Mouse (Mus musculus) ES-Bruce4 (cell line): Measurements from ENCODE around the gene Gm28635. TPM values are rescaled to one million over a fixed set of nuclear protein-coding genes. Genes with fewer than 3 reads are reported as not detected.

Experiments used
- H3K27ac ChIP-seq: 2 replicates; pipeline ENCODE4 v1.5.1; 2012; ENCODE audit warnings: low read length, inconsistent platforms; ENCODE audit not compliant: insufficient read depth
- H3K27me3 ChIP-seq: 2 replicates; pipeline ENCODE4 v1.6.1; 2012; ENCODE audit warnings: mild to moderate bottlenecking, low read length, inconsistent platforms; ENCODE audit not compliant: control insufficient read depth, poor library complexity, insufficient read depth, severe bottlenecking
- H3K36me3 ChIP-seq: 2 replicates; pipeline ENCODE4 v1.6.1; 2012; ENCODE audit warnings: inconsistent platforms, mild to moderate bottlenecking, low read length, moderate library complexity; ENCODE audit not compliant: control insufficient read depth, poor library complexity, insufficient read depth, severe bottlenecking
- H3K4me1 ChIP-seq: one replicate; pipeline ENCODE4 v1.8.1; 2011; ENCODE audit warnings: low read length; ENCODE audit not compliant: control insufficient read depth, insufficient read depth
- H3K4me3 ChIP-seq: 2 replicates; pipeline ENCODE4 v1.5.1; 2011; ENCODE audit warnings: low read depth, mild to moderate bottlenecking, low read length
- H3K9ac ChIP-seq: 2 replicates; pipeline ENCODE4 v1.6.1; 2012; ENCODE audit warnings: low read depth, mild to moderate bottlenecking, inconsistent platforms; ENCODE audit not compliant: poor library complexity, severe bottlenecking
- H3K9me3 ChIP-seq: replicated peaks from 2 replicates; pipeline ENCODE4 v1.6.1; 2012; ENCODE audit warnings: mild to moderate bottlenecking, low read length, inconsistent platforms; ENCODE audit not compliant: control insufficient read depth, poor library complexity, insufficient read depth, severe bottlenecking
- CTCF ChIP-seq: IDR thresholded peaks from one replicate; pipeline ENCODE4 v1.8.1; 2011; ENCODE audit warnings: low read depth, low read length
- EP300 ChIP-seq: IDR thresholded peaks from 2 replicates; pipeline ENCODE4 v1.6.1; 2011; ENCODE audit warnings: low read depth, low read length; ENCODE audit not compliant: insufficient read depth
- POLR2A ChIP-seq: IDR thresholded peaks from one replicate; pipeline ENCODE4 v1.8.1; 2011; ENCODE audit warnings: low read length; ENCODE audit not compliant: insufficient read depth
- polyA plus RNA-seq: library from polyadenylated mRNA; stranded (reverse); fragments of >200 nt; gene quantifications from 2 replicates; pipeline ENCODE4 v1.2.4, GENCODE M21; 2011; ENCODE audit warnings: low read depth; ENCODE audit not compliant: missing spikeins, insufficient read depth, insufficient read length

Gene Gm28635
- polyA plus RNA-seq, 1 experiment = not detected

DNA sequence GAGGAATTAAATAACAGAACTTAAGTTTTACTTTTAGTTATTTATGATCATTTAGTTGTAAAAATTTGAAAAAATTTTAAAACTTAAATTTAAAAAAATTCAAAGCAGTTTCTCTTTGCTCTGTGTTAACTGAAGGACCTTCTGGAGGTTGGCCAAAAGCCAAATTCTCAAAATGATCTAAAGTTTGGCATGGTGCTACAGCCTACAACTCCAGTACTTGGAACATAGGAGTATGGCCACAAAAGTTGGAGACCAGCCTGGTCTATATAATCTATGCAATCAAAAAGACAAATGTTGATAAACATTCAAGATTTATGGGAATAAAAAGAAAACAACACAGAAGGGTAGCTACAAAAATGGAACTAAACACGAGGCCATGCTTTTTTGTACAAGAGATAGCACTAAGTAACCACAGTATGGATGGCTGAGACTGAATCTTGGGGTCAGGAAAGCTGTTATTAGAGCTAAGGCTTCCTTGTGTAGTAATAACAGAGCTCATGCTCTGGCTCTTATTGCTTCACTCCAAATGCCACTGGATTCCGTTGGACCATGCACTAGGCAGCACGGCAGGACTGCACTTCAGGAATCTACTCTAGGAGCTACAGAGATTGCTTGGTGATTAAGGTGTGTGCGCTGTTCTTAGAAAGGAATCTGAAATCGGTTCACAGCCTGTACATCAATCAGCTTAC, 17.3 kb upstream of the Gm28635 start:
- Histone ChIP-seq H3K9ac (no peak overlapping the region), H3K4me3 (no peak overlapping the region), H3K4me1 (no peaks in the 10 kb centered on the region), H3K36me3 (peaks cover 33% of the 10 kb centered on the region), H3K27ac (no peak overlapping the region), H3K27me3 (no peaks in the 10 kb centered on the region), H3K9me3 (no peaks in the 10 kb centered on the region)
- TF ChIP-seq CTCF (no peak), EP300 (no peak), POLR2A (no peak)

DNA sequence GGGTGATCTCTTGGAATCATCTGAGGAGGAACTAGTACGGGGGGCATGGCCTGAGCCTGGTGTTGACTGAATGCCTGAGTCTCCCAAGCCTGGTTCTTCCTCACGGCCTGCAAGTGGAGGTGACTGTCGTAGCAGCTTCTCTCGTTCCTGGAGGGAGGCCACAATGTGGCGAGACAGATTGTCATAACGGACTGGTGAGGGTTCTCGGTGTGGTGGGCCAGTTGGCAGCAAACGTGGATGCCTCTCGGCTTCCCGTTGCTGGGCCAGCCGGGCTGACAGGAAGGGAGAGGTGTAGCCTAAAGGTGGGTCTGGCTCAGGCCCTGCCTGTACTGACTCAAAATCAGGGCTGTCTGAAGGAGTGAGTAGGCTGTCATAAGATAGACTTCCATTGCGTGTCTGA, 12.2 kb upstream of the Gm28635 start:
- Histone ChIP-seq H3K9ac (no peak overlapping the region), H3K36me3 (peaks cover 66% of the 10 kb centered on the region), H3K4me3 (no peak overlapping the region), H3K27me3 (no peaks in the 10 kb centered on the region), H3K9me3 (no peaks in the 10 kb centered on the region; the same call in 1 of the 2 replicates), H3K4me1 (no peaks in the 10 kb centered on the region), H3K27ac (no peak overlapping the region)
- no peak for TF ChIP-seq EP300
- no peak for TF ChIP-seq POLR2A
- TF ChIP-seq CTCF = no peak

DNA sequence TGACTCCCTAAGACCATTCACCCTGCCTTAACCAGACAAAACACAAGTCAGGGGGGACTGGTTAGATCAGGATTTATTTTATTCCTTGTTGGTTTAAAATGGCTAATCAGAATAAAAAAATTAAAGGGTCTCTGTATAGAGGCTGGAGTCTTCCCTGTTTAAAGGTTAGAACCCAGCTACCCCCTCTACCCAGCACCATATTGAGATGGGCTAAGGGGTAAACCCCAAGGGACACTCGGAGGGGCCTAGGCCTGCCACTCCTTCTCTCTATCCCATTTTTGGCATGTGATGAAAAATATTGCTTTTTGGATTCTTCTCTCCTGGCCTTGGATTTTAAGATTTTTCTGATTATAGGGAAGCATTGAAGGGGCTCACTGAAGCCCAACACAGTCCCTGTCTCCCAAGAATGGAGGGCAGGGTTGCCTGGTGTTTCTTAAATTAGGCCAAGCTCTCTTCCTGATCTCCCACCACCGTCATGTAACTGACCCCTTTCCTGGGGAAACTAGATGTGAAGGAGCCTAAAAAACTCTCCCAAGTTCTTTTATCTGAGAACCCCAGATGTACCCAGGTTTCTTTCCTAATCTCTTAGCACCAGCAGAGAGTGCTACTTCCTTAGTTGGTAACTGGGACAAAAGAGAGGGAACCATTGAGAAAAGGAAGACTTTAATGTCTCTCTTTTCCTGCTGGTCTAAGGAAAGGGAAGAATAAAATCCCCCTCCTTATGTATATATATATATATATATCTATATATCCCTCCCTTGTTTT, 10.4 kb upstream of the Gm28635 start:
- no peaks in the 10 kb centered on the region for H3K27me3 ChIP-seq
- no peaks in the 10 kb centered on the region for H3K4me1 ChIP-seq
- H3K27ac ChIP-seq = no peak overlapping the region
- H3K36me3 ChIP-seq = peaks cover 61% of the 10 kb centered on the region
- TF ChIP-seq EP300 (no peak), POLR2A (no peak), CTCF (no peak)
- no peak overlapping the region for H3K9ac ChIP-seq
- no peak overlapping the region for H3K4me3 ChIP-seq
- H3K9me3 ChIP-seq = no peaks in the 10 kb centered on the region; the same call in 1 of the 2 replicates

DNA sequence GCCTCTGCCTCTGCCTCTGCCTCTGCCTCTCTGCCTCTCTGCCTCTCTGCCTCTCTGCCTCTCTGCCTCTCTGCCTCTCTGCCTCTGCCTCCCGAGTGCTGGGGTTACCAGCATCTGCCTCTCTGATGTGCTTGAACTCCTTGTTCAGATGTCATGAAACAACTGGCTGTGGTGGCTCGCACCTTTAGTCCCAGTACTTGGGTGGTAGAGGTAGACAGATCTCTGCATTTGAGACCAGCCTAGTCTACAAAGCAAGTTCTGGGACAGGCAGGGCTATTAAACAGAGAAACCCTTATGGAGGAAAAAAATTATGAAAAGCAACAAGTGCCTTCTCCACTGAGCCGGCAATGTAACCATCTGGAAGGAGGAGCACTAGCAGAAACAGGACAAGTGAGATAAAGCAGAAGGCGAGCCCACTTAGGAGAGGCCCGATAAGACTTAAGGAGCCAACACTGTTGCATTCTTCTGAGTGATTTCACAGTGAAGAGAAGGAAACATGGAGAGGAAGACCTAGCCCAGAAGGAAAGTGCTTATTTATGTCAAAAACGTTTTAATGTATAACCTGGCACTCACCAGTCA, 4.9 kb upstream of the Gm28635 start:
- TF ChIP-seq POLR2A = no peak
- no peak for TF ChIP-seq EP300
- no peak for TF ChIP-seq CTCF
- Histone ChIP-seq H3K27me3 (no peaks in the 10 kb centered on the region), H3K4me3 (no peak overlapping the region), H3K4me1 (no peaks in the 10 kb centered on the region), H3K27ac (no peak overlapping the region), H3K9ac (no peak overlapping the region), H3K9me3 (no peaks in the 10 kb centered on the region; the same call in 1 of the 2 replicates), H3K36me3 (peaks cover 34% of the 10 kb centered on the region)

DNA sequence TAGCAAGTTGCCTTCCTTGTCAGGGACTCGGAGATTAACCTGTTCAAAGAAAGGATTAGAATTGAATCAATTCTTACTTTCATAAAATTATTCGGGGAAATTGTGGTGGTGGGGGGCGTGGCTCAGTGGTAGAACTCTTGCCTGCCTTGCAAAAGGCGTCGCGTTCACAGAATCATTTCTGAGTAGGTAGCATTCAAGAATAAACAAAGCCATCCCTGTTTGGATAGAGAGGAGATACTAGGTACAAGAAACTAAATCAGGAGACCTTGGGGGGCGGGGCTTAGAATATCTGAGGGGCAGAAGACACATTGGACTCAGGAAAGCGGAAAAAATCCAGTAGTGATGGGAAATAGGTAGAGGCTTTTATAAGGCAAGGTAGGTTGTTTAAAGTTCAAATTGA, 1.2 kb upstream of the Gm28635 start, which contains the start of gene Tmx2:
Gene Tmx2, minus strand, starts transcription at position 125 of the 400 bp plus-strand sequence.
- Histone ChIP-seq H3K27ac (no peak within 1 kb of the TSS), H3K4me1 (no peaks in the 10 kb centered on the region), H3K36me3 (peaks cover 34% of the 10 kb centered on the region), H3K9ac (peak within 1 kb of the TSS; percentile 85), H3K27me3 (no peaks in the 10 kb centered on the region), H3K4me3 (peak within 1 kb of the TSS; percentile 98), H3K9me3 (no peaks in the 10 kb centered on the region)
- TF ChIP-seq POLR2A = no peak
- TF ChIP-seq EP300 = no peak
- TF ChIP-seq CTCF = no peak
